Mouse (Mus musculus) CH12.LX (cell line): Measurements from ENCODE around the gene Dctn5. TPM values are rescaled to one million over a fixed set of nuclear protein-coding genes. Genes with fewer than 3 reads are reported as not detected.
"Not testable (repeated sequence)": the region's sequence is repeated elsewhere in the genome, so short reads cannot be mapped to it uniquely, and the experiment has no call there.

Experiments
- DNase-seq: peaks from one replicate; pipeline ENCODE4 v3.0.0-alpha.2; 2013; ENCODE audit errors: extremely low read depth
- H3K27ac ChIP-seq: 2 replicates; pipeline ENCODE4 v1.5.1; 2012; ENCODE audit warnings: low read depth, mild to moderate bottlenecking, control low read depth, moderate library complexity; ENCODE audit not compliant: insufficient read depth
- H3K27me3 ChIP-seq: replicated peaks from 2 replicates; pipeline ENCODE3; 2012; ENCODE audit warnings: inconsistent platforms
- H3K36me3 ChIP-seq, 2 experiments: replicated peaks in 1 of 2; 2 replicates each; pipeline versions ENCODE3 to v1.6.1; 2012; ENCODE audit warnings: inconsistent platforms in 1 of 2, low read length in 1 of 2, mild to moderate bottlenecking in 1 of 2, mixed read lengths in 1 of 2, moderate library complexity in 1 of 2; ENCODE audit not compliant: control insufficient read depth in 1 of 2, insufficient read depth in 1 of 2
- H3K4me1 ChIP-seq, 2 experiments: 2 replicates each; pipeline ENCODE4 v1.6.1; 2012; ENCODE audit warnings: inconsistent platforms in 1 of 2, moderate library complexity in 1 of 2; ENCODE audit not compliant: insufficient read depth in 2 of 2, control insufficient read depth in 1 of 2
- H3K4me2 ChIP-seq: 2 replicates; pipeline ENCODE4 v1.6.1; 2012; ENCODE audit warnings: low read depth, mild to moderate bottlenecking, control low read depth; ENCODE audit not compliant: poor library complexity, insufficient read depth, severe bottlenecking
- H3K4me3 ChIP-seq, 3 experiments: fragments of 150-350 bp in 1 of 3; sonication (generic) in 1 of 3; replicated peaks in 1 of 3; 2 replicates each; pipeline versions ENCODE3 to v1.5.1; 2011 to 2012; ENCODE audit warnings: low read depth in 2 of 3, low read length in 2 of 3, mild to moderate bottlenecking in 2 of 3, moderate library complexity in 2 of 3, control low read depth in 1 of 3, improper control_type of control experiment in 1 of 3, inconsistent platforms in 1 of 3, mixed read lengths in 1 of 3; ENCODE audit not compliant: poor library complexity in 1 of 3
- H3K79me2 ChIP-seq: replicated peaks from 2 replicates; pipeline ENCODE4 v1.6.1; 2012; ENCODE audit warnings: mild to moderate bottlenecking, moderate library complexity; ENCODE audit not compliant: control insufficient read depth, poor library complexity, insufficient read depth, severe bottlenecking; ENCODE audit errors: extremely low read depth
- H3K9ac ChIP-seq: 2 replicates; pipeline ENCODE4 v1.6.1; 2012; ENCODE audit warnings: low read depth, mild to moderate bottlenecking, control low read depth, moderate library complexity; ENCODE audit not compliant: insufficient read depth
- H3K9me3 ChIP-seq: replicated peaks from 2 replicates; pipeline ENCODE3; 2012; ENCODE audit warnings: low read length, inconsistent platforms, mixed read lengths
- BHLHE40 ChIP-seq: IDR thresholded peaks from 2 replicates; pipeline ENCODE4 v1.6.1; 2011; ENCODE audit warnings: mild to moderate bottlenecking, low read depth, low read length, improper control_type of control experiment
- CHD1 ChIP-seq: IDR thresholded peaks from 2 replicates; pipeline ENCODE4 v1.6.1; 2012; ENCODE audit warnings: low read depth, low read length, improper control_type of control experiment, inconsistent platforms
- CHD2 ChIP-seq: IDR thresholded peaks from 2 replicates; pipeline ENCODE4 v1.6.1; 2011; ENCODE audit warnings: low read length, improper control_type of control experiment
- CTCF ChIP-seq, 2 experiments: IDR thresholded peaks in 1 of 2; conservative IDR thresholded peaks in 1 of 2; 2 replicates each; pipeline ENCODE4 v1.5.1; 2011 to 2012; ENCODE audit warnings: low read depth in 2 of 2, low read length in 2 of 2, improper control_type of control experiment in 1 of 2, inconsistent platforms in 1 of 2, mild to moderate bottlenecking in 1 of 2, moderate library complexity in 1 of 2
- E2F4 ChIP-seq: IDR thresholded peaks from 2 replicates; pipeline ENCODE4 v1.6.1; 2011; ENCODE audit warnings: low read depth, low read length, improper control_type of control experiment; ENCODE audit not compliant: insufficient replicate concordance
- EP300 ChIP-seq: IDR thresholded peaks from 2 replicates; pipeline ENCODE4 v1.6.1; 2011; ENCODE audit warnings: low read length, improper control_type of control experiment
- ETS1 ChIP-seq: conservative IDR thresholded peaks from 2 replicates; pipeline ENCODE4 v1.6.1; 2012; ENCODE audit warnings: low read depth, mild to moderate bottlenecking, inconsistent platforms, low read length, improper control_type of control experiment, moderate library complexity
- GABPA ChIP-seq: IDR thresholded peaks from 2 replicates; pipeline ENCODE4 v1.6.1; 2012; ENCODE audit warnings: low read depth, low read length, improper control_type of control experiment, inconsistent platforms; ENCODE audit not compliant: insufficient replicate concordance
- HCFC1 ChIP-seq: IDR thresholded peaks from 2 replicates; pipeline ENCODE4 v1.6.1; 2012; ENCODE audit warnings: low read depth, mild to moderate bottlenecking, inconsistent platforms, low read length, improper control_type of control experiment
- JUN ChIP-seq: IDR thresholded peaks from 2 replicates; pipeline ENCODE4 v1.6.1; 2011; ENCODE audit warnings: low read depth, mild to moderate bottlenecking, low read length, improper control_type of control experiment, moderate library complexity; ENCODE audit not compliant: insufficient read depth
- JUND ChIP-seq: conservative IDR thresholded peaks from 2 replicates; pipeline ENCODE4 v1.6.1; 2011; ENCODE audit warnings: low read depth, low read length, improper control_type of control experiment
- MAFK ChIP-seq: IDR thresholded peaks from 2 replicates; pipeline ENCODE4 v1.6.1; 2011; ENCODE audit warnings: low read length, improper control_type of control experiment; ENCODE audit not compliant: insufficient replicate concordance
- MAX ChIP-seq: IDR thresholded peaks from 2 replicates; pipeline ENCODE4 v1.6.1; 2011; ENCODE audit warnings: low read length, improper control_type of control experiment
- MAZ ChIP-seq: IDR thresholded peaks from 2 replicates; pipeline ENCODE4 v1.6.1; 2012; ENCODE audit warnings: low read depth, mild to moderate bottlenecking, inconsistent platforms, low read length, improper control_type of control experiment, moderate library complexity
- MXI1 ChIP-seq: IDR thresholded peaks from 2 replicates; pipeline ENCODE4 v1.6.1; 2011; ENCODE audit warnings: mild to moderate bottlenecking, low read depth, low read length, improper control_type of control experiment
- MYC ChIP-seq: IDR thresholded peaks from 2 replicates; pipeline ENCODE4 v1.6.1; 2011; ENCODE audit warnings: low read depth, mild to moderate bottlenecking, improper control_type of control experiment, low read length
- NELFE ChIP-seq: IDR thresholded peaks from 2 replicates; pipeline ENCODE4 v1.6.1; 2011; ENCODE audit warnings: low read depth, low read length, improper control_type of control experiment
- PAX5 ChIP-seq: IDR thresholded peaks from 2 replicates; pipeline ENCODE4 v1.6.1; 2012; ENCODE audit warnings: low read length, inconsistent platforms, mixed read lengths
- POLR2A ChIP-seq: IDR thresholded peaks from 2 replicates; pipeline ENCODE4 v1.6.1; 2011; ENCODE audit warnings: low read depth, mild to moderate bottlenecking, improper control_type of control experiment, low read length
- RCOR1 ChIP-seq: conservative IDR thresholded peaks from 2 replicates; pipeline ENCODE4 v1.6.1; 2012; ENCODE audit warnings: low read depth, mild to moderate bottlenecking, inconsistent platforms, low read length, improper control_type of control experiment
- SIN3A ChIP-seq: IDR thresholded peaks from 2 replicates; pipeline ENCODE4 v1.6.1; 2012; ENCODE audit warnings: low read length, improper control_type of control experiment, inconsistent platforms
- SMC3 ChIP-seq: IDR thresholded peaks from 2 replicates; pipeline ENCODE4 v1.6.1; 2011; ENCODE audit warnings: low read depth, low read length, improper control_type of control experiment
- TBP ChIP-seq: conservative IDR thresholded peaks from 2 replicates; pipeline ENCODE4 v1.6.1; 2011; ENCODE audit warnings: low read depth, low read length, improper control_type of control experiment
- TCF12 ChIP-seq: IDR thresholded peaks from 2 replicates; pipeline ENCODE4 v1.6.1; 2014; ENCODE audit warnings: low read depth, mild to moderate bottlenecking, inconsistent platforms, low read length, improper control_type of control experiment
- UBTF ChIP-seq: IDR thresholded peaks from 2 replicates; pipeline ENCODE4 v1.6.1; 2012; ENCODE audit warnings: low read depth, mild to moderate bottlenecking, inconsistent platforms, low read length, improper control_type of control experiment, moderate library complexity
- USF1 ChIP-seq: IDR thresholded peaks from 2 replicates; pipeline ENCODE4 v1.6.1; 2014; ENCODE audit warnings: low read depth, mild to moderate bottlenecking, inconsistent platforms, low read length, improper control_type of control experiment
- USF2 ChIP-seq: conservative IDR thresholded peaks from 2 replicates; pipeline ENCODE4 v1.6.1; 2011; ENCODE audit warnings: low read depth, low read length, improper control_type of control experiment
- ZKSCAN1 ChIP-seq: IDR thresholded peaks from 2 replicates; pipeline ENCODE4 v1.6.1; 2012; ENCODE audit warnings: low read depth, inconsistent platforms, low read length, improper control_type of control experiment, borderline replicate concordance
- ZMIZ1 ChIP-seq: IDR thresholded peaks from 2 replicates; pipeline ENCODE4 v1.6.1; 2012; ENCODE audit warnings: low read depth, mild to moderate bottlenecking, inconsistent platforms, low read length, improper control_type of control experiment
- ZNF384 ChIP-seq: IDR thresholded peaks from 2 replicates; pipeline ENCODE4 v1.6.1; 2012; ENCODE audit warnings: low read depth, low read length, improper control_type of control experiment, inconsistent platforms
- dilution Hi-C: fragments of 300-500 bp; cut with MboI; formaldehyde crosslinking; loops from 2 replicates; pipeline ENCODE4 v1.14.3; 2020; ENCODE audit warnings: low sequenced_read_pairs; ENCODE audit not compliant: extremely low pct_unique_long_range_greater_than_20kb, extremely low pct_ligation_motif_present
- in situ Hi-C: fragments of 300-500 bp; cut with MboI; formaldehyde crosslinking; loops from 3 replicates; pipeline ENCODE4 v1.14.3; 2019; ENCODE audit warnings: low sequenced_read_pairs, low pct_ligation_motif_present, low pct_unique_long_range_greater_than_20kb, mixed read lengths
- polyA plus RNA-seq: library from polyadenylated mRNA; unstranded; fragments of >175 nt; gene quantifications from 2 replicates; pipeline ENCODE4 v1.2.1, GENCODE M21; 2012; ENCODE audit warnings: low read depth; ENCODE audit not compliant: insufficient read length
- total RNA-seq, 2 experiments: library from RNA; depleted of rRNA; stranded (reverse); fragments of 300-350 nt in 1 of 2; fragments of >200 nt in 1 of 2; gene quantifications; 2 replicates each; pipeline ENCODE4 v1.2.3; 2012 to 2014

Gene Dctn5
- total and polyA plus RNA-seq, 3 experiments: 56.5 to 74.7 (median 62.7) TPM

DNA sequence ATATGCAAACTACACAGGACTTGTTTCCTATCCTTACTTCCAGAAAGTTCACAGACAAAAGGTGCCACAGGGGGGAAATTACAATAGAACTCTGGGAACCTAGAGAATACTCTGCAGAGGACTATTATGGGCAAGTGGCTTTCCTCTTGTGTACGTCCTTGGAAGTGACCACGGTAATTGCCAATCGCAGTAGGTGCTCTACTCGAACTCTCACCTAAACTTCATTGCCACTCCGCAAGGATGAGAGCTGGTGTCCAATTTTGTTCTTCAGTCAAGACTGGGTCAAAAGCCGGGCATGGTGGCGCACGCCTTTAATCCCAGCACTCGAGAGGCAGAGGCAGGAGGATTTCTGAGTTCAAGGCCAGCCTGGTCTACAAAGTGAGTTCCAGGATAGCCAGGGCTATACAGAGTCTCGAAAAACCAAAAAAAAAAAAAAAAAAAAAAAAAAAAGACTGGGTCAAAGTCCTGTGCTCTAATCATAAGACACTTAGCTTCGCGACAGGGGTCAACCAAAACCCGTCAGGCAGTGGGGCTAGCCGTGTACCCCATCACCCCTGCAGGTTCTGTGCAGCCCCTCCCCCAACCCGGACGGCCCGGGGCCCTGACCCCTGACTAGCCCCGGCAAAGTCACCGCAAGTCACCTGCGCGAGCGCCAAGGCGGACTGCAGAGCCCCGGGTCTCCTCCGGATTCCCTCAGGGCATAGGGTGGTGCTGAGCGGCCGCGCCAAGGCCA lies 31.7 kb upstream of the Dctn5 start:
- H3K79me2 ChIP-seq: peaks cover 46% of the 10 kb centered on the region
- H3K9me3 ChIP-seq, in situ Hi-C loops, DNase-seq, H3K27me3 ChIP-seq, dilution Hi-C loops: not testable (repeated sequence)
- H3K9ac ChIP-seq: peak overlapping the region; percentile 67
- H3K36me3 ChIP-seq: peaks cover 24 to 35% of the 10 kb centered on the region in 2 experiments
- peak overlapping the region; percentile 33; the same call in 1 of the 2 replicates for H3K27ac ChIP-seq
- H3K4me3 ChIP-seq: peak overlapping the region; percentile 74 to 84 (median 77)
- TF ChIP-seq TBP: 0 out of 2 replicates have a peak, but pooled peaks have one; percentile 9
- TF ChIP-seq CHD2: peak; percentile 23
- TF ChIP-seq ZNF384: peak; percentile 60; the same call in 1 of the 2 replicates
- TF ChIP-seq BHLHE40: 0 out of 2 replicates have a peak, but pooled peaks have one; percentile 5
- peak overlapping the region; percentile 97 for H3K4me2 ChIP-seq
- H3K4me1 ChIP-seq: peaks cover 2 to 17% of the 10 kb centered on the region in 2 experiments; a peak in 3 of 4 replicates

GRCm38 (mm10) chr7:122101747-122102244 lies 31.0 kb upstream of the Dctn5 start, which contains the start of gene Ndufab1:
Gene Ndufab1 (minus strand): TSS chr7:122101886.
- Histone ChIP-seq H3K9me3 (no peaks in the 10 kb centered on the region), H3K9ac (peak within 1 kb of the TSS; percentile 88), H3K4me2 (peak within 1 kb of the TSS; percentile 97), H3K27ac (peak within 1 kb of the TSS; percentile 33; the same call in 1 of the 2 replicates), H3K4me1 (peaks cover 2 to 17% of the 10 kb centered on the region in 2 experiments; a peak in 3 of 4 replicates), H3K79me2 (peaks cover 41% of the 10 kb centered on the region), H3K4me3 (peak within 1 kb of the TSS; percentile 74 to 84 (median 77)), H3K27me3 (no peaks in the 10 kb centered on the region), H3K36me3 (peaks cover 21 to 33% of the 10 kb centered on the region in 2 experiments)
- in situ Hi-C loops (no loop called here), dilution Hi-C loops (no loop called here)
- peak; percentile 86 for DNase-seq
- TF ChIP-seq CHD1: no peak
- no peak for TF ChIP-seq E2F4
- peak; percentile 76 for TF ChIP-seq POLR2A
- TF ChIP-seq ZNF384: no peak
- no peak for TF ChIP-seq RCOR1
- TF ChIP-seq MAFK: no peak
- TF ChIP-seq ZKSCAN1: no peak
- peak; percentile 83; the same call in 1 of the 2 replicates for TF ChIP-seq GABPA
- TF ChIP-seq UBTF: 0 out of 2 replicates have a peak, but pooled peaks have one; percentile 45
- no peak for TF ChIP-seq JUN
- TF ChIP-seq ZMIZ1: peak; percentile 67; the same call in 1 of the 2 replicates
- TF ChIP-seq MAZ: 0 out of 2 replicates have a peak, but pooled peaks have one; percentile 70
- no peak for TF ChIP-seq PAX5
- TF ChIP-seq CTCF (conservative IDR thresholded peaks at IDR 0.05 in 1 of 2, IDR thresholded peaks at IDR 0.05 in 1 of 2; ENCODE audit: low read depth in 2 of 2, low read length in 2 of 2): peak in 1 of 2 experiments; percentile 88; a peak in 2 of 4 replicates
- TF ChIP-seq EP300: no peak
- peak; percentile 83 for TF ChIP-seq HCFC1
- TF ChIP-seq USF2: no peak
- peak; percentile 90 for TF ChIP-seq TCF12
- TF ChIP-seq MAX: no peak; the same call in 1 of the 2 replicates
- TF ChIP-seq BHLHE40: 0 out of 2 replicates have a peak, but pooled peaks have one; percentile 5
- TF ChIP-seq MXI1: peak; percentile 52; the same call in 1 of the 2 replicates
- TF ChIP-seq CHD2: no peak
- TF ChIP-seq NELFE: peak; percentile 61; the same call in 1 of the 2 replicates
- 0 out of 2 replicates have a peak, but pooled peaks have one; percentile 42 for TF ChIP-seq MYC
- TF ChIP-seq USF1: no peak
- no peak for TF ChIP-seq SMC3
- no peak for TF ChIP-seq JUND
- no peak for TF ChIP-seq ETS1
- TF ChIP-seq SIN3A: peak; percentile 66; the same call in 1 of the 2 replicates
